9 mouse cellular contexts compared by ENCODE assay signal in genomic region chr2:137115241-137116024, GRCm38 (mm10). TPM values are rescaled to one million over a fixed set of nuclear protein-coding genes. Genes with fewer than 3 reads are reported as not detected.
DNase-seq lines count a peak whose midpoint lies in the region; ATAC-seq and TF ChIP-seq lines count a peak whose summit lies in the region.
"Had no signal": no experiment of that assay in that cellular context is flagged by ENCODE, and none has a peak within 500 bp of the region (broad histone marks: within the 10 kb centered on the region; RNA-seq: fewer than 3 reads in every experiment).

No protein-coding gene starts in this region.

- H3K27me3 ChIP-seq in erythroblast, embryonic 14.5 days (ENCODE audit: control insufficient read depth) = peaks cover 55% of the 10 kb centered on the region
- H3K27me3 ChIP-seq in forebrain, embryonic 14.5 days (replicated peaks; ENCODE audit: control insufficient read depth, insufficient read depth, low read length) = 0 out of 2 replicates have a peak, but pooled peaks cover 9% of the 10 kb centered on the region
- H3K27me3 ChIP-seq in hindbrain, embryonic 15.5 days = 0 out of 2 replicates have a peak, but pooled peaks cover 3% of the 10 kb centered on the region
- peaks cover 17% of the 10 kb centered on the region for H3K27me3 ChIP-seq in liver, postnatal 0 days (ENCODE audit: insufficient read depth, low read length)
- H3K27me3 ChIP-seq in neural tube, embryonic 12.5 days (replicated peaks) = peaks cover 10% of the 10 kb centered on the region

- H3K9me3 ChIP-seq in erythroblast, embryonic 14.5 days (ENCODE audit: control insufficient read depth, low read length) = peaks cover 2% of the 10 kb centered on the region; the same call in 1 of the 2 replicates
- H3K9me3 ChIP-seq in forebrain, embryonic 14.5 days (replicated peaks; ENCODE audit: control insufficient read depth, low read length) = no peaks in the 10 kb centered on the region
- no peaks in the 10 kb centered on the region for H3K9me3 ChIP-seq in hindbrain, embryonic 15.5 days
- H3K9me3 ChIP-seq in liver, postnatal 0 days (ENCODE audit: low read length) = no peaks in the 10 kb centered on the region
- H3K9me3 ChIP-seq in neural tube, embryonic 12.5 days = no peaks in the 10 kb centered on the region

- no peaks in the 10 kb centered on the region for H3K36me3 ChIP-seq in erythroblast, embryonic 14.5 days (ENCODE audit: control insufficient read depth)
- H3K36me3 ChIP-seq in forebrain, embryonic 14.5 days (ENCODE audit: control insufficient read depth, insufficient read depth, low read length) = no peaks in the 10 kb centered on the region
- H3K36me3 ChIP-seq in hindbrain, embryonic 15.5 days = no peaks in the 10 kb centered on the region
- H3K36me3 ChIP-seq in liver, postnatal 0 days (replicated peaks; ENCODE audit: insufficient read depth, low read length) = no peaks in the 10 kb centered on the region
- H3K36me3 ChIP-seq in neural tube, embryonic 12.5 days = no peaks in the 10 kb centered on the region

- 0% methylated on average over 40 of the region's 40 CpGs for WGBS in forebrain, embryonic 14.5 days
- WGBS in hindbrain, embryonic 15.5 days = under 1% methylated on average over 40 of the region's 40 CpGs
- under 1% methylated on average over 40 of the region's 40 CpGs for WGBS in liver, postnatal 0 days (ENCODE audit: insufficient replicate concordance)
- WGBS in neural tube, embryonic 12.5 days = under 1% methylated on average over 40 of the region's 40 CpGs

- peak overlapping the region; percentile 56 for H3K4me3 ChIP-seq in erythroblast, embryonic 14.5 days (replicated peaks)
- H3K4me3 ChIP-seq in forebrain, embryonic 14.5 days (ENCODE audit: low read depth, low read length) = peak overlapping the region; percentile 58
- H3K4me3 ChIP-seq in hindbrain, embryonic 15.5 days = peak overlapping the region; percentile 57
- peak overlapping the region; percentile 72 for H3K4me3 ChIP-seq in liver, postnatal 0 days (ENCODE audit: low read depth, low read length)
- H3K4me3 ChIP-seq in neural tube, embryonic 12.5 days = peak overlapping the region; percentile 71

- peak overlapping the region; percentile 98 for H3K4me2 ChIP-seq in forebrain, embryonic 14.5 days (ENCODE audit: low read length)
- peak overlapping the region; percentile 98 for H3K4me2 ChIP-seq in hindbrain, embryonic 15.5 days
- peak overlapping the region; percentile 82 for H3K4me2 ChIP-seq in liver, postnatal 0 days (ENCODE audit: low read depth, low read length)
- peak overlapping the region; percentile 85 for H3K4me2 ChIP-seq in neural tube, embryonic 12.5 days (replicated peaks)

- DNase-seq in adrenal gland, adult (ENCODE audit: inconsistent age in 2 of 2, low spot score in 1 of 2) = peak; percentile 42 to 82
- peak; percentile 26 for DNase-seq in forebrain, embryonic 14.5 days (ENCODE audit: low spot score)
- DNase-seq in liver, postnatal 0 days = peak; percentile 41

- H3K27ac ChIP-seq in forebrain, embryonic 14.5 days (ENCODE audit: low read depth, low read length) = peak overlapping the region; percentile 46; the same call in 1 of the 2 replicates
- H3K27ac ChIP-seq in hindbrain, embryonic 15.5 days (replicated peaks) = peak overlapping the region; percentile 85
- H3K27ac ChIP-seq in liver, postnatal 0 days (ENCODE audit: low read depth) = peak overlapping the region; percentile 67
- H3K27ac ChIP-seq in neural tube, embryonic 12.5 days = no peak overlapping the region

- TF ChIP-seq EP300 in liver, postnatal 0 days (IDR thresholded peaks at IDR 0.05; ENCODE audit: low read depth) = no peak

- H3K4me1 ChIP-seq in erythroblast, embryonic 14.5 days (ENCODE audit: control insufficient read depth) = peaks cover 17% of the 10 kb centered on the region
- peaks cover 20% of the 10 kb centered on the region for H3K4me1 ChIP-seq in forebrain, embryonic 14.5 days (ENCODE audit: control insufficient read depth, insufficient read depth, low read length)
- H3K4me1 ChIP-seq in hindbrain, embryonic 15.5 days (replicated peaks) = peaks cover 57% of the 10 kb centered on the region
- peaks cover 18% of the 10 kb centered on the region for H3K4me1 ChIP-seq in liver, postnatal 0 days (ENCODE audit: insufficient read depth)
- peaks cover 45% of the 10 kb centered on the region for H3K4me1 ChIP-seq in neural tube, embryonic 12.5 days

- peak overlapping the region; percentile 75 for H3K9ac ChIP-seq in forebrain, embryonic 14.5 days (ENCODE audit: low read length)
- peak overlapping the region; percentile 62 for H3K9ac ChIP-seq in hindbrain, embryonic 15.5 days
- peak overlapping the region; percentile 79 for H3K9ac ChIP-seq in liver, postnatal 0 days (replicated peaks)
- peak overlapping the region; percentile 72 for H3K9ac ChIP-seq in neural tube, embryonic 12.5 days

- TF ChIP-seq CTCF in liver, postnatal 0 days (IDR thresholded peaks at IDR 0.05; ENCODE audit: low read depth) = no peak

- no peak for ATAC-seq in erythroblast, adult 5-6 weeks (replicated peaks; ENCODE audit: low FRiP score, poor library complexity, severe bottlenecking)
- ATAC-seq in forebrain, embryonic 14.5 days = no peak
- ATAC-seq in hindbrain, embryonic 15.5 days (ENCODE audit: low FRiP score, low read depth) = no peak
- no peak for ATAC-seq in liver, postnatal 0 days
- no peak for ATAC-seq in neural tube, embryonic 12.5 days (ENCODE audit: low FRiP score, low read depth)
- ATAC-seq in inflammation-experienced regulatory T-cells, adult 6 months = no peak

RNA-seq across cellular contexts. Expression of gene Jag1, which starts 1.0 kb away (rescaled TPM):
- polyA plus RNA-seq in erythroblast, embryonic 14.5 days (2012) = not detected in 2 replicates
- 0.63 and 0.77 TPM in 2 replicates for total RNA-seq in erythroblast, adult 5-6 weeks (2015; ENCODE audit: low replicate concordance)
- total RNA-seq in erythroblast, adult 5-6 weeks (2017; ENCODE audit: low replicate concordance) = 0.14 and 0.34 TPM in 2 replicates
- 6.5 and 8.8 TPM in 2 replicates for polyA plus RNA-seq in forebrain, embryonic 14.5 days (2014; fragmentation: Nextera tagmentation; extraction: Ambion mirVana)
- polyA plus RNA-seq in hindbrain, embryonic 15.5 days (2015; fragmentation: Nextera tagmentation; extraction: Ambion mirVana) = 10.6 and 12.3 TPM in 2 replicates
- 1.1 and 1.4 TPM in 2 replicates for polyA plus RNA-seq in liver, postnatal 0 days (2015; fragmentation: Nextera tagmentation; extraction: Ambion mirVana)
- polyA plus RNA-seq in neural tube, embryonic 12.5 days (2016; fragmentation: Nextera tagmentation; extraction: Ambion mirVana) = 29.0 and 31.6 TPM in 2 replicates
- under 1 TPM; 0.13 to 0.86 (median 0.77) TPM for polyA plus RNA-seq in inflammation-experienced regulatory T-cells, adult 6 months (2017; shearing (Covaris generic))
- total RNA-seq: MEL had no signal
